Mouse (Mus musculus) midbrain, postnatal 0 days (tissue): ENCODE measurements around the gene Ilvbl. TPM values are rescaled to one million over a fixed set of nuclear protein-coding genes. Genes with fewer than 3 reads are reported as not detected.

Experiments used
- ATAC-seq: fragments of 200-750 bp; cut with Nextera tagmentation; 2 replicates; pipeline ENCODE4 v1.8.0; 2017; ENCODE audit warnings: moderate number of reproducible peaks, mild to moderate bottlenecking, moderate TSS enrichment, moderate library complexity; ENCODE audit not compliant: low FRiP score
- DNase-seq: peaks from one replicate; pipeline ENCODE4 v3.0.0-alpha.2; 2015; ENCODE audit warnings: low spot score
- H3K27ac ChIP-seq: fragments of 300-500 bp; sonication (generic); 2 replicates; pipeline ENCODE4 v1.5.1; 2014; ENCODE audit warnings: low read depth, mild to moderate bottlenecking, low read length, mixed read lengths
- H3K27me3 ChIP-seq: fragments of 300-500 bp; sonication (generic); 2 replicates; pipeline ENCODE4 v1.6.1; 2014; ENCODE audit warnings: low read length, control low read depth, mixed read lengths; ENCODE audit not compliant: insufficient read depth
- H3K36me3 ChIP-seq: fragments of 300-500 bp; sonication (generic); 2 replicates; pipeline ENCODE4 v1.6.1; 2014; ENCODE audit warnings: low read length, control low read depth, mixed read lengths; ENCODE audit not compliant: insufficient read depth
- H3K4me1 ChIP-seq: fragments of 300-500 bp; sonication (generic); 2 replicates; pipeline ENCODE4 v1.6.1; 2014; ENCODE audit warnings: mild to moderate bottlenecking, control low read depth, antibody characterized with exemption, low read length, mixed read lengths; ENCODE audit not compliant: insufficient read depth
- H3K4me2 ChIP-seq: fragments of 300-500 bp; sonication (generic); 2 replicates; pipeline ENCODE4 v1.6.1; 2014; ENCODE audit warnings: low read depth, mild to moderate bottlenecking, low read length, mixed read lengths; ENCODE audit not compliant: poor library complexity, severe bottlenecking
- H3K4me3 ChIP-seq: fragments of 300-500 bp; sonication (generic); 2 replicates; pipeline ENCODE4 v1.5.1; 2014; ENCODE audit warnings: low read depth, mild to moderate bottlenecking, low read length, moderate library complexity
- H3K9ac ChIP-seq: fragments of 300-500 bp; sonication (generic); replicated peaks from 2 replicates; pipeline ENCODE4 v1.6.1; 2014; ENCODE audit warnings: mild to moderate bottlenecking, low read length, moderate library complexity, mixed read lengths; ENCODE audit not compliant: poor library complexity, severe bottlenecking
- H3K9me3 ChIP-seq: fragments of 300-500 bp; sonication (generic); 2 replicates; pipeline ENCODE4 v1.6.1; 2016; ENCODE audit warnings: low read length, control low read depth
- CTCF ChIP-seq: IDR thresholded peaks from 2 replicates; pipeline ENCODE4 v1.5.1; 2016; ENCODE audit warnings: antibody characterized with exemption, mild to moderate bottlenecking
- WGBS: fragments of 180-500 bp; shearing (Covaris S2); extraction: QIAGEN DNeasy Blood & Tissue Kit; methylation state at CpG from one replicate; pipeline ENCODE4 v1.1.7; 2014; 5-methylcytosine and 5-hydroxymethylcytosine counted together
- polyA plus RNA-seq: library from polyadenylated mRNA; unstranded; fragments of >200 nt; fragmentation: Nextera tagmentation; extraction: Ambion mirVana; gene quantifications from 2 replicates; pipeline ENCODE4 v1.2.1, GENCODE M21; 2015
- total RNA-seq: library from RNA; depleted of rRNA; stranded (reverse); fragments of >200 nt; gene quantifications from 2 replicates; pipeline ENCODE4 v1.2.3, GENCODE M21; 2014

The Ilvbl gene
- total and polyA plus RNA-seq, 2 experiments from 2014 or later, result 50.1 to 82.1 TPM

- H3K4me3 ChIP-seq, result no peak overlapping the region
- H3K4me2 ChIP-seq, result no peak overlapping the region
- ATAC-seq (no peak), DNase-seq (no peak)
- H3K27ac ChIP-seq, result no peak overlapping the region
- H3K9ac ChIP-seq, result no peak overlapping the region
- H3K9me3 ChIP-seq, result no peaks in the 10 kb centered on the region
- no peaks in the 10 kb centered on the region for H3K27me3 ChIP-seq
- H3K4me1 ChIP-seq, result peaks cover 2% of the 10 kb centered on the region; the same call in 1 of the 2 replicates
- WGBS, result 95% methylated on average over 16 of the region's 16 CpGs
- no peak for TF ChIP-seq CTCF
- H3K36me3 ChIP-seq, result peaks cover 29% of the 10 kb centered on the region
Measured at GRCm38 (mm10) chr10:78576435-78577184, 2.5 kb downstream of the Ilvbl start.

GRCm38 (mm10) chr10:78578204-78578603 is 4.1 kb downstream of the Ilvbl start:
- DNase-seq, result no peak
- WGBS, result 83% methylated on average over 3 of the region's 3 CpGs
- Histone ChIP-seq H3K4me2 (no peak overlapping the region), H3K9ac (no peak overlapping the region), H3K4me3 (no peak overlapping the region), H3K27me3 (no peaks in the 10 kb centered on the region), H3K27ac (no peak overlapping the region), H3K9me3 (no peaks in the 10 kb centered on the region), H3K4me1 (peaks cover 2% of the 10 kb centered on the region; the same call in 1 of the 2 replicates), H3K36me3 (peaks cover 38% of the 10 kb centered on the region)
- TF ChIP-seq CTCF, result no peak
- ATAC-seq, result no peak

DNA sequence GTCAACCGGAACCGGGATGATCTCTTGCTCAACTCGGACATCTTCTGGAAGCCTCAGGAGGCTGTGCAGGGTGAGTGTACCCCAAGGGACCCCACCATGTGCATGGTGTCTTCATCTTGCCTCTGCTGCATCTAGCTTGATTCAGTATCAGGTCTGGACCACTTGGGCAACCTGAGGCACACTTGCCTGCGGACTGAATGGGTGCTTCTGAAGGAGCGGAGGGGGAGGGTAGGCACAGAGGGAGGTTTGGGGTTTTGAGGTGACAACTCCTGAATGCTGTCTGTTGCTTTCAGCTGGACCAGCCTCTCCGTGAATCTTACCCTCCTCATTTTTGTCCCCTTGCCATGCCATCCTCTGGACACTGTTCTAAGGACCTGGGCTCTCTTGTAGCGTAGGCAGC is 7.0 kb downstream of the Ilvbl start:
- WGBS, result 93% methylated on average over 7 of the region's 7 CpGs
- TF ChIP-seq CTCF, result no peak
- Histone ChIP-seq H3K4me2 (no peak overlapping the region), H3K9ac (no peak overlapping the region), H3K4me1 (no peaks in the 10 kb centered on the region), H3K27ac (no peak overlapping the region), H3K4me3 (no peak overlapping the region), H3K27me3 (no peaks in the 10 kb centered on the region), H3K9me3 (no peaks in the 10 kb centered on the region), H3K36me3 (peaks cover 51% of the 10 kb centered on the region)
- ATAC-seq (no peak), DNase-seq (no peak)

DNA sequence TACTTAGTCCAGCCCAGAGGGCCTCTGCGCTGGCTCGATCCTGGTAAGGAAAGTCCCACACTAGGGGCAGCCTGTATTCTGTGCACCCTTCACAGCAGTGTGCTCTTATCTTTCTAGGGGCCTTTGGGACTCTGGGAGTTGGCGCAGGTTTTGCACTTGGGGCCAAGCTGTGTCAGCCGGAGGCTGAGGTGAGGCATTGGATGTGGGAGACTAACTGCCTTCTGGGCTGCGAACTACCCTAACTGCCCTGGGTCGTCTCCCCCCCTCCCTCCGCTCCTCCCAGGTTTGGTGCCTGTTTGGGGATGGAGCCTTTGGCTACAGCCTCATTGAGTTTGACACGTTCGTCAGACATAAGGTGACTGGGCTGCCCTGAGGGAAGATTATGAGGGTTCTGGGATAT is 9.2 kb downstream of the Ilvbl start:
- H3K4me1 ChIP-seq, result no peaks in the 10 kb centered on the region
- DNase-seq, result no peak
- ATAC-seq, result no peak
- H3K9me3 ChIP-seq, result no peaks in the 10 kb centered on the region
- peaks cover 45% of the 10 kb centered on the region for H3K36me3 ChIP-seq
- no peak overlapping the region for H3K27ac ChIP-seq
- WGBS, result 81% methylated on average over 9 of the region's 9 CpGs
- H3K4me3 ChIP-seq, result no peak overlapping the region
- no peak for TF ChIP-seq CTCF
- H3K27me3 ChIP-seq, result no peaks in the 10 kb centered on the region
- no peak overlapping the region for H3K9ac ChIP-seq
- H3K4me2 ChIP-seq, result no peak overlapping the region

DNA sequence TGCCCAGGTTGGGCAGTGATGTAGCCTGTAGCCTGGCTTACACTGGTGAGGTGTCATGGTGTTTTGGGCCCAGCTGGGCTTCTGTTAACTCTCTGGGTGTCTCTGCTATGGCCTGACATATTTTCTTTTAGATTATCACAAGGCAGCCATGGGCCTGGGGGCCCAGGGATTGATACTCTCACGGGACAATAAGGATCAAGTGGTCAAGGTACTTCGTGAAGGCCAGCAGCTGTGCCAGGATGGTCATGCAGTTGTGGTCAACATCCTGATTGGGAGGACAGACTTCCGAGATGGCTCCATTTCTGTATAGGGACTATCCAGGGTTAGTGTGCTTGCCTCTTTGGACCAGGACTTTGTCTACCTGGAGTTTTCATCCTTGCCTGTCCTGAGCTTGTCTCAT is 9.8 kb downstream of the Ilvbl start:
- no peaks in the 10 kb centered on the region for H3K27me3 ChIP-seq
- TF ChIP-seq CTCF, result no peak
- peaks cover 43% of the 10 kb centered on the region for H3K36me3 ChIP-seq
- H3K9ac ChIP-seq, result no peak overlapping the region
- H3K27ac ChIP-seq, result no peak overlapping the region
- WGBS, result 87% methylated on average over 3 of the region's 3 CpGs
- no peak overlapping the region for H3K4me3 ChIP-seq
- no peak overlapping the region for H3K4me2 ChIP-seq
- DNase-seq (no peak), ATAC-seq (no peak)
- no peaks in the 10 kb centered on the region for H3K4me1 ChIP-seq
- H3K9me3 ChIP-seq, result no peaks in the 10 kb centered on the region

DNA sequence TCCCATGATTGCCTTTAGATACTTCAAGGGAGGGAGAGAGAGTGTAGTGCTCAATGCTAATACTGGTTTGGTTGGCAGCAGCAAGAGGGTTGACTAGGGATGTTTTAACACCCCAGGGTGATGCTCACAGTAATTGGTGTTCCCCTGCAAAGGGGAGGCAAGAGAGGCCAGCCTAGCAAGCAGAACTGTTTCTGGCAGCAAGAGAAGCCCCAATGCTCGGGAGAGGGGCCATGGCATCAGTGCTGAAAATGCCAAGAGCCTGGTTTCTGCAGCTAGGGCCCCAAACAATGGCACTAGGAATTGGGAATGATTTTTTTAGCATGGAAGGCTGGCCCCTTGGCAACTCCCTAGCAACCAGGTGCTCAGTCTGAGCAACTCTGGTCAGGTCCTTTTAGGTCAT is 10.8 kb downstream of the Ilvbl start:
- H3K9ac ChIP-seq, result no peak overlapping the region
- H3K4me3 ChIP-seq, result no peak overlapping the region
- 90% methylated on average over 1 of the region's 1 CpGs for WGBS
- no peak for TF ChIP-seq CTCF
- ATAC-seq, result no peak
- peaks cover 32% of the 10 kb centered on the region for H3K36me3 ChIP-seq
- H3K4me2 ChIP-seq, result no peak overlapping the region
- H3K4me1 ChIP-seq, result no peaks in the 10 kb centered on the region
- H3K27ac ChIP-seq, result no peak overlapping the region
- H3K27me3 ChIP-seq, result no peaks in the 10 kb centered on the region
- H3K9me3 ChIP-seq, result no peaks in the 10 kb centered on the region
- DNase-seq, result no peak
